ENCODE assay signal across 19 mouse cellular contexts in the genomic region with DNA sequence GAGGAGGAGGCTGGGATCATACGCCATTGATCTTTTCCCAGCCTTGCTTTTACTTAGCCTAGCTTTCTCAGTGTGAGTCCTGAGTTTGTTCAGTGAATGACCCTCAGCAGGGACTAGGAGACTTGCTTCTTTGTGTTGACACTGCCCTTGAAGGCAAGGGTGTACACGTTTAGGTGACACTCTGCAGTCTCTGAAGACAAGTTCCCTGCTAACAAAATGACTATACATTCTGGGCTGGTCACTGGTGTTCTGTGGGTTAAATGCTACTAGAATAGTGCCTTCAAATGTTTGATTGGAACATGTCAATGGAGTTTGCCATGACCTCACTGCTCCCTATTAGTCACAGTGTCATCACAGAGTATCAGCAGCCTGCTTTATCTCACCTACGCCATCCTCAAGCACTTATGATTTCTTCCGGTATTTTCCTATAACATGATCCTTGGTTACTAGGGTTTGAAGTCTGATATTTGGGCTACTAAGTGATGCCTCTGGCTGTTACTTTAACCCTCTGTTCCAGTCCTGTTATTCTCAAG.
DNase-seq lines count a peak whose midpoint lies in the region; ATAC-seq lines count a peak whose summit lies in the region.
"Had no signal": no experiment of that assay in that cellular context is flagged by ENCODE, and none has a peak within 500 bp of the region (broad histone marks: within the 10 kb centered on the region; RNA-seq: fewer than 3 reads in every experiment).

No protein-coding gene starts in this region.

- H3K9ac ChIP-seq in heart, embryonic 12.5 days, result no peak overlapping the region
- no peak overlapping the region for H3K9ac ChIP-seq in hindbrain, embryonic 11.5 days (ENCODE audit: low read depth, low read length)
- no peak overlapping the region for H3K9ac ChIP-seq in hindbrain, embryonic 16.5 days (ENCODE audit: low read depth, low read length)
- H3K9ac ChIP-seq in neural tube, embryonic 15.5 days (replicated peaks), result no peak overlapping the region
- H3K9ac ChIP-seq: embryonic facial prominence, embryonic 13.5 days; limb, embryonic 12.5 days; midbrain, embryonic 15.5 days had no signal

- WGBS in heart, embryonic 12.5 days, result 34% methylated on average over 4 of the region's 4 CpGs
- 38% methylated on average over 4 of the region's 4 CpGs for WGBS in hindbrain, embryonic 11.5 days
- WGBS in hindbrain, embryonic 16.5 days, result 50% methylated on average over 4 of the region's 4 CpGs
- WGBS in neural tube, embryonic 15.5 days, result 52% methylated on average over 4 of the region's 4 CpGs

- H3K36me3 ChIP-seq in heart, embryonic 12.5 days, result peaks cover 3% of the 10 kb centered on the region; the same call in 1 of the 2 replicates
- no peaks in the 10 kb centered on the region for H3K36me3 ChIP-seq in hindbrain, embryonic 11.5 days (ENCODE audit: control insufficient read depth, insufficient read depth, low read length)
- H3K36me3 ChIP-seq in hindbrain, embryonic 16.5 days (ENCODE audit: control insufficient read depth, insufficient read depth, low read length), result no peaks in the 10 kb centered on the region
- H3K36me3 ChIP-seq in neural tube, embryonic 15.5 days, result no peaks in the 10 kb centered on the region
- H3K36me3 ChIP-seq: embryonic facial prominence, embryonic 13.5 days; limb, embryonic 12.5 days; midbrain, embryonic 15.5 days had no signal

- peak overlapping the region; percentile 47; the same call in 1 of the 2 replicates for H3K27ac ChIP-seq in heart, embryonic 12.5 days (ENCODE audit: poor library complexity, severe bottlenecking)
- 0 out of 2 replicates have a peak overlapping the region, but pooled peaks have one; percentile 19 for H3K27ac ChIP-seq in hindbrain, embryonic 11.5 days (ENCODE audit: low read depth, low read length)
- no peak overlapping the region for H3K27ac ChIP-seq in hindbrain, embryonic 16.5 days (ENCODE audit: low read depth, low read length)
- no peak overlapping the region for H3K27ac ChIP-seq in neural tube, embryonic 15.5 days (replicated peaks)
- H3K27ac ChIP-seq: embryonic facial prominence, embryonic 13.5 days; kidney, postnatal 0 days; limb, embryonic 12.5 days; midbrain, embryonic 15.5 days; stomach, postnatal 0 days had no signal

- no peak for ATAC-seq in heart, embryonic 12.5 days (ENCODE audit: insufficient number of reproducible peaks, low FRiP score)
- no peak for ATAC-seq in hindbrain, embryonic 11.5 days (ENCODE audit: low FRiP score)
- no peak for ATAC-seq in hindbrain, embryonic 16.5 days
- ATAC-seq in neural tube, embryonic 15.5 days (ENCODE audit: low FRiP score), result no peak
- ATAC-seq: forebrain, embryonic 14.5 days had no signal

- no peaks in the 10 kb centered on the region for H3K27me3 ChIP-seq in heart, embryonic 12.5 days (replicated peaks)
- H3K27me3 ChIP-seq in hindbrain, embryonic 11.5 days (ENCODE audit: control insufficient read depth, insufficient read depth, low read length), result no peaks in the 10 kb centered on the region
- H3K27me3 ChIP-seq in hindbrain, embryonic 16.5 days (replicated peaks; ENCODE audit: control insufficient read depth, insufficient read depth, low read length), result no peaks in the 10 kb centered on the region
- no peaks in the 10 kb centered on the region for H3K27me3 ChIP-seq in neural tube, embryonic 15.5 days (replicated peaks)
- H3K27me3 ChIP-seq: embryonic facial prominence, embryonic 13.5 days; limb, embryonic 12.5 days had no signal

- no peaks in the 10 kb centered on the region for H3K9me3 ChIP-seq in heart, embryonic 12.5 days (replicated peaks)
- no peaks in the 10 kb centered on the region for H3K9me3 ChIP-seq in hindbrain, embryonic 11.5 days (ENCODE audit: control insufficient read depth, low read length)
- no peaks in the 10 kb centered on the region for H3K9me3 ChIP-seq in hindbrain, embryonic 16.5 days (ENCODE audit: control insufficient read depth, low read length)
- H3K9me3 ChIP-seq in neural tube, embryonic 15.5 days (replicated peaks), result no peaks in the 10 kb centered on the region
- H3K9me3 ChIP-seq: embryonic facial prominence, embryonic 13.5 days; limb, embryonic 12.5 days; megakaryocyte, embryonic 14.5 days; midbrain, embryonic 15.5 days had no signal

- intact Hi-C loops in heart, postnatal 14 days (cut with DNase I), result no loop called here
- intact Hi-C loops in left cerebral cortex, postnatal 36 days (cut with DNase I), result no loop called here

- H3K4me1 ChIP-seq in heart, embryonic 12.5 days (replicated peaks), result peaks cover 71% of the 10 kb centered on the region
- H3K4me1 ChIP-seq in hindbrain, embryonic 11.5 days (replicated peaks; ENCODE audit: control insufficient read depth, insufficient read depth, low read length), result peaks cover 22% of the 10 kb centered on the region
- peaks cover 33% of the 10 kb centered on the region for H3K4me1 ChIP-seq in hindbrain, embryonic 16.5 days (ENCODE audit: control insufficient read depth, insufficient read depth, low read depth, low read length)
- H3K4me1 ChIP-seq in neural tube, embryonic 15.5 days, result peaks cover 56% of the 10 kb centered on the region

- H3K4me3 ChIP-seq in heart, embryonic 12.5 days, result no peak overlapping the region
- H3K4me3 ChIP-seq in hindbrain, embryonic 11.5 days (ENCODE audit: low read depth, low read length), result no peak overlapping the region
- no peak overlapping the region for H3K4me3 ChIP-seq in hindbrain, embryonic 16.5 days (ENCODE audit: low read length)
- no peak overlapping the region for H3K4me3 ChIP-seq in neural tube, embryonic 15.5 days (replicated peaks)
- H3K4me3 ChIP-seq: embryonic facial prominence, embryonic 13.5 days; limb, embryonic 12.5 days; megakaryocyte, embryonic 14.5 days; midbrain, embryonic 15.5 days; myocyte had no signal

- no peak overlapping the region for H3K4me2 ChIP-seq in heart, embryonic 12.5 days
- H3K4me2 ChIP-seq in hindbrain, embryonic 11.5 days (replicated peaks; ENCODE audit: low read depth, low read length), result no peak overlapping the region
- no peak overlapping the region for H3K4me2 ChIP-seq in hindbrain, embryonic 16.5 days (ENCODE audit: low read length)
- H3K4me2 ChIP-seq in neural tube, embryonic 15.5 days, result no peak overlapping the region
- H3K4me2 ChIP-seq: embryonic facial prominence, embryonic 13.5 days; limb, embryonic 12.5 days; midbrain, embryonic 15.5 days had no signal

- no peak for DNase-seq in heart, postnatal 14 days
- peak; percentile 13 for DNase-seq in hindbrain, embryonic 11.5 days (ENCODE audit: low spot score)
- DNase-seq in neural tube, embryonic 10.5 days (ENCODE audit: extremely low spot score, low spot score), result peak; percentile 27
- DNase-seq in left cerebral cortex, postnatal 36 days (ENCODE audit: low spot score in 2 of 2), result no peak
- DNase-seq: cerebellum, adult 2 months; gastrocnemius, postnatal 10 days; retina, postnatal 1 day; right cerebral cortex, postnatal 4 days had no signal

Comparison
In these comparisons a context has a peak if more than half of its experiments do, and no peak if none do; other contexts are left out.
1. H3K27ac ChIP-seq: peak in heart, embryonic 12.5 days (single experiment) and hindbrain, embryonic 11.5 days (single experiment); none in hindbrain, embryonic 16.5 days (single experiment) and neural tube, embryonic 15.5 days (single experiment).
2. DNase-seq: peak in hindbrain, embryonic 11.5 days (single experiment) and neural tube, embryonic 10.5 days (single experiment); none in heart, postnatal 14 days (0 of 2) and left cerebral cortex, postnatal 36 days (0 of 2).